Mouse (Mus musculus): ENCODE results near the gene Glcci1. TPM values are rescaled to one million over a fixed set of nuclear protein-coding genes. Genes with fewer than 3 reads are reported as not detected.

The Glcci1 gene
- polyA plus RNA-seq, 1 experiment from 2014 or later: 10.9 TPM

- no peak overlapping the region for H3K9ac ChIP-seq (replicated peaks; ENCODE audit: low read depth, low read length)
- 84% methylated on average over 7 of the region's 7 CpGs for WGBS
Observed at GRCm38 (mm10) chr6:8489266-8489665, 20.1 kb upstream of the Glcci1 start.

GRCm38 (mm10) chr6:8489938-8490585 lies 19.3 kb upstream of the Glcci1 start:
- H3K9me3 ChIP-seq (ENCODE audit: control insufficient read depth, low read depth, low read length): no peaks in the 10 kb centered on the region
- no peak overlapping the region for H3K27ac ChIP-seq (ENCODE audit: low read length)
- H3K9ac ChIP-seq (replicated peaks; ENCODE audit: low read depth, low read length): no peak overlapping the region
- H3K4me2 ChIP-seq (replicated peaks; ENCODE audit: low read depth, low read length): no peak overlapping the region
- 84% methylated on average over 1 of the region's 1 CpGs for WGBS
- no peak overlapping the region for H3K4me3 ChIP-seq (ENCODE audit: low read depth, low read length)
- no peaks in the 10 kb centered on the region for H3K27me3 ChIP-seq (ENCODE audit: control insufficient read depth, insufficient read depth, low read length)
- H3K4me1 ChIP-seq (ENCODE audit: control insufficient read depth, insufficient read depth, low read length): peaks cover 5% of the 10 kb centered on the region; the same call in 1 of the 2 replicates
- no peaks in the 10 kb centered on the region for H3K36me3 ChIP-seq (ENCODE audit: control insufficient read depth, insufficient read depth, low read length)
- ATAC-seq (ENCODE audit: insufficient number of reproducible peaks, insufficient read depth, low FRiP score, low read depth): no peak

More at GRCm38 (mm10) chr6:8489266-8489665, 20.1 kb upstream of the Glcci1 start:
- Histone ChIP-seq H3K27me3 (ENCODE audit: control insufficient read depth, insufficient read depth, low read length) (no peaks in the 10 kb centered on the region), H3K4me1 (ENCODE audit: control insufficient read depth, insufficient read depth, low read length) (peaks cover 6% of the 10 kb centered on the region; the same call in 1 of the 2 replicates), H3K4me2 (replicated peaks; ENCODE audit: low read depth, low read length) (no peak overlapping the region), H3K36me3 (ENCODE audit: control insufficient read depth, insufficient read depth, low read length) (no peaks in the 10 kb centered on the region), H3K4me3 (ENCODE audit: low read depth, low read length) (no peak overlapping the region), H3K9me3 (ENCODE audit: control insufficient read depth, low read depth, low read length) (no peaks in the 10 kb centered on the region), H3K27ac (ENCODE audit: low read length) (no peak overlapping the region)
- no peak for ATAC-seq (ENCODE audit: insufficient number of reproducible peaks, insufficient read depth, low FRiP score, low read depth)

GRCm38 (mm10) chr6:8492248-8492647 lies 17.2 kb upstream of the Glcci1 start:
- Histone ChIP-seq H3K36me3 (ENCODE audit: control insufficient read depth, insufficient read depth, low read length) (no peaks in the 10 kb centered on the region), H3K4me3 (ENCODE audit: low read depth, low read length) (no peak overlapping the region), H3K4me2 (replicated peaks; ENCODE audit: low read depth, low read length) (no peak overlapping the region), H3K9me3 (ENCODE audit: control insufficient read depth, low read depth, low read length) (no peaks in the 10 kb centered on the region), H3K9ac (replicated peaks; ENCODE audit: low read depth, low read length) (no peak overlapping the region), H3K27ac (ENCODE audit: low read length) (no peak overlapping the region), H3K27me3 (ENCODE audit: control insufficient read depth, insufficient read depth, low read length) (no peaks in the 10 kb centered on the region), H3K4me1 (ENCODE audit: control insufficient read depth, insufficient read depth, low read length) (no peaks in the 10 kb centered on the region; the same call in 1 of the 2 replicates)
- WGBS: 90% methylated on average over 3 of the region's 3 CpGs
- no peak for ATAC-seq (ENCODE audit: insufficient number of reproducible peaks, insufficient read depth, low FRiP score, low read depth)

GRCm38 (mm10) chr6:8495109-8495826 lies 14.1 kb upstream of the Glcci1 start:
- H3K36me3 ChIP-seq (ENCODE audit: control insufficient read depth, insufficient read depth, low read length): no peaks in the 10 kb centered on the region
- no peak overlapping the region for H3K9ac ChIP-seq (replicated peaks; ENCODE audit: low read depth, low read length)
- H3K27me3 ChIP-seq (ENCODE audit: control insufficient read depth, insufficient read depth, low read length): no peaks in the 10 kb centered on the region
- ATAC-seq (ENCODE audit: insufficient number of reproducible peaks, insufficient read depth, low FRiP score, low read depth): no peak
- no peak overlapping the region for H3K4me2 ChIP-seq (replicated peaks; ENCODE audit: low read depth, low read length)
- H3K4me3 ChIP-seq (ENCODE audit: low read depth, low read length): no peak overlapping the region
- no peaks in the 10 kb centered on the region for H3K4me1 ChIP-seq (ENCODE audit: control insufficient read depth, insufficient read depth, low read length)
- H3K27ac ChIP-seq (ENCODE audit: low read length): no peak overlapping the region
- no peaks in the 10 kb centered on the region for H3K9me3 ChIP-seq (ENCODE audit: control insufficient read depth, low read depth, low read length)
- 72% methylated on average over 5 of the region's 5 CpGs for WGBS

- H3K27ac ChIP-seq (ENCODE audit: low read length): no peak overlapping the region
- H3K27me3 ChIP-seq (ENCODE audit: control insufficient read depth, insufficient read depth, low read length): no peaks in the 10 kb centered on the region
- no peak overlapping the region for H3K4me3 ChIP-seq (ENCODE audit: low read depth, low read length)
- no peak overlapping the region for H3K9ac ChIP-seq (replicated peaks; ENCODE audit: low read depth, low read length)
- H3K9me3 ChIP-seq (ENCODE audit: control insufficient read depth, low read depth, low read length): no peaks in the 10 kb centered on the region
- no peak overlapping the region for H3K4me2 ChIP-seq (replicated peaks; ENCODE audit: low read depth, low read length)
- WGBS: 62% methylated on average over 4 of the region's 4 CpGs
- peak; percentile 65; the same call in 1 of the 2 replicates for ATAC-seq (ENCODE audit: insufficient number of reproducible peaks, insufficient read depth, low FRiP score, low read depth)
- no peaks in the 10 kb centered on the region for H3K36me3 ChIP-seq (ENCODE audit: control insufficient read depth, insufficient read depth, low read length)
- no peaks in the 10 kb centered on the region for H3K4me1 ChIP-seq (ENCODE audit: control insufficient read depth, insufficient read depth, low read length)
Observed at GRCm38 (mm10) chr6:8495827-8496222, 13.6 kb upstream of the Glcci1 start.

- H3K9ac ChIP-seq (replicated peaks; ENCODE audit: low read depth, low read length): no peak overlapping the region
- H3K27me3 ChIP-seq (ENCODE audit: control insufficient read depth, insufficient read depth, low read length): no peaks in the 10 kb centered on the region
- no peaks in the 10 kb centered on the region for H3K9me3 ChIP-seq (ENCODE audit: control insufficient read depth, low read depth, low read length)
- H3K4me2 ChIP-seq (replicated peaks; ENCODE audit: low read depth, low read length): no peak overlapping the region
- no peak overlapping the region for H3K4me3 ChIP-seq (ENCODE audit: low read depth, low read length)
- H3K27ac ChIP-seq (ENCODE audit: low read length): no peak overlapping the region
- H3K4me1 ChIP-seq (ENCODE audit: control insufficient read depth, insufficient read depth, low read length): no peaks in the 10 kb centered on the region
- ATAC-seq (ENCODE audit: insufficient number of reproducible peaks, insufficient read depth, low FRiP score, low read depth): no peak
- 59% methylated on average over 6 of the region's 6 CpGs for WGBS
- H3K36me3 ChIP-seq (ENCODE audit: control insufficient read depth, insufficient read depth, low read length): no peaks in the 10 kb centered on the region
Observed at GRCm38 (mm10) chr6:8497234-8497867, 12.0 kb upstream of the Glcci1 start.

GRCm38 (mm10) chr6:8497868-8498257 lies 11.5 kb upstream of the Glcci1 start:
- Histone ChIP-seq H3K27ac (ENCODE audit: low read length) (no peak overlapping the region), H3K9me3 (ENCODE audit: control insufficient read depth, low read depth, low read length) (no peaks in the 10 kb centered on the region), H3K4me2 (replicated peaks; ENCODE audit: low read depth, low read length) (no peak overlapping the region), H3K4me1 (ENCODE audit: control insufficient read depth, insufficient read depth, low read length) (no peaks in the 10 kb centered on the region), H3K27me3 (ENCODE audit: control insufficient read depth, insufficient read depth, low read length) (no peaks in the 10 kb centered on the region), H3K9ac (replicated peaks; ENCODE audit: low read depth, low read length) (no peak overlapping the region), H3K36me3 (ENCODE audit: control insufficient read depth, insufficient read depth, low read length) (no peaks in the 10 kb centered on the region), H3K4me3 (ENCODE audit: low read depth, low read length) (no peak overlapping the region)
- ATAC-seq (ENCODE audit: insufficient number of reproducible peaks, insufficient read depth, low FRiP score, low read depth): no peak
- 54% methylated on average over 6 of the region's 6 CpGs for WGBS

GRCm38 (mm10) chr6:8498961-8499360 lies 10.4 kb upstream of the Glcci1 start:
- H3K4me1 ChIP-seq (ENCODE audit: control insufficient read depth, insufficient read depth, low read length): no peaks in the 10 kb centered on the region
- no peak overlapping the region for H3K9ac ChIP-seq (replicated peaks; ENCODE audit: low read depth, low read length)
- no peaks in the 10 kb centered on the region for H3K36me3 ChIP-seq (ENCODE audit: control insufficient read depth, insufficient read depth, low read length)
- H3K4me3 ChIP-seq (ENCODE audit: low read depth, low read length): no peak overlapping the region
- WGBS: 87% methylated on average over 3 of the region's 3 CpGs
- no peaks in the 10 kb centered on the region for H3K9me3 ChIP-seq (ENCODE audit: control insufficient read depth, low read depth, low read length)
- H3K4me2 ChIP-seq (replicated peaks; ENCODE audit: low read depth, low read length): no peak overlapping the region
- no peak overlapping the region for H3K27ac ChIP-seq (ENCODE audit: low read length)
- H3K27me3 ChIP-seq (ENCODE audit: control insufficient read depth, insufficient read depth, low read length): no peaks in the 10 kb centered on the region
- ATAC-seq (ENCODE audit: insufficient number of reproducible peaks, insufficient read depth, low FRiP score, low read depth): no peak
